Mouse (Mus musculus) heart, adult 2 months (tissue): ENCODE results near the gene Abcc1.

Experiments
- CTCF ChIP-seq: fragments of 200-600 bp; IDR thresholded peaks from 2 replicates; pipeline ENCODE4 v1.8.1; 2022; ENCODE audit warnings: antibody characterized with exemption, mild to moderate bottlenecking, moderate library complexity
- POLR2A ChIP-seq: fragments of 200-500 bp; IDR thresholded peaks from 2 replicates; pipeline ENCODE4 v1.6.1; 2011; ENCODE audit warnings: mild to moderate bottlenecking, low read depth, low read length, control low read depth; ENCODE audit not compliant: insufficient read depth

- no peak for TF ChIP-seq POLR2A
- TF ChIP-seq CTCF = no peak
Measured at GRCm38 (mm10) chr16:14351571-14351970, 9.8 kb upstream of the Abcc1 start.
